Mouse (Mus musculus) spleen, adult 2 months (tissue): ENCODE measurements around the gene Map3k3.

Source experiments
- CTCF ChIP-seq: fragments of 200-500 bp; IDR thresholded peaks from 2 replicates; pipeline ENCODE4 v1.5.1; 2011; ENCODE audit warnings: mild to moderate bottlenecking, inconsistent platforms; ENCODE audit not compliant: insufficient read depth, insufficient read length, insufficient replicate concordance; ENCODE audit errors: extremely low read depth
- POLR2A ChIP-seq: fragments of 200-500 bp; IDR thresholded peaks from 2 replicates; pipeline ENCODE4 v1.6.1; 2011; ENCODE audit warnings: low read depth, low read length, inconsistent platforms

DNA sequence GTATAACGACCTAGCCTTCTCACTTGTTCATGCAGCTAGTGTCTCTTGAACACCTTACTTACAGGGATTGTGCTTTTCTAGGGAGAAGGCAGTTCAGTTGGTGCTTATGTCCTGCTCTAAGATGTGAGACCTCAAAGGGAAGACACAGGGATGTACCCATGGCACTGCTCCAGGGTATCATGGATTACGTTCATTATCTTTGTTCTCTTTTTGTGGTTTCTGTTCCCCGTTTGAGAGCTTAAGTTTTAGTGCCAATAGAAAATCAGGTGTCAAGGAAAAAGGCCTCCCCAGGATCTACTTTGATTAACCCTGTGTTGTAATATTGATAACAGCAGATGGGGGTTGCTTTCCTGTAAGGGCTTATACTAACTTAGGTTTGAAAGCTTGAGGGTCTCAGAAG lies 10.6 kb upstream of the Map3k3 start:
- TF ChIP-seq POLR2A (no peak), CTCF (no peak)
